10 mouse cellular contexts compared by ENCODE assay signal in genomic region chr6:88793243-88793642, GRCm38 (mm10). TPM values are rescaled to one million over a fixed set of nuclear protein-coding genes. Genes with fewer than 3 reads are reported as not detected.
DNase-seq lines count a peak whose midpoint lies in the region; ATAC-seq and TF ChIP-seq lines count a peak whose summit lies in the region.
"Had no signal": no experiment of that assay in that cellular context is flagged by ENCODE, and none has a peak within 500 bp of the region (broad histone marks: within the 10 kb centered on the region; RNA-seq: fewer than 3 reads in every experiment).

No protein-coding gene starts in this region.

- no peak for TF ChIP-seq CTCF in lung, postnatal 0 days (IDR thresholded peaks at IDR 0.05)

- H3K9me3 ChIP-seq in lung, embryonic 15.5 days, result no peaks in the 10 kb centered on the region
- H3K9me3 ChIP-seq in lung, postnatal 0 days (ENCODE audit: low read length), result no peaks in the 10 kb centered on the region
- H3K9me3 ChIP-seq in hindbrain, embryonic 16.5 days (ENCODE audit: control insufficient read depth, low read length), result no peaks in the 10 kb centered on the region
- no peaks in the 10 kb centered on the region for H3K9me3 ChIP-seq in stomach, embryonic 16.5 days (replicated peaks; ENCODE audit: control insufficient read depth, low read length)
- no peaks in the 10 kb centered on the region for H3K9me3 ChIP-seq in kidney, embryonic 15.5 days (replicated peaks)

- no peak for ATAC-seq in lung, embryonic 15.5 days (ENCODE audit: borderline replicate concordance, extremely low read depth, low FRiP score, low TSS enrichment)
- no peak for ATAC-seq in lung, postnatal 0 days
- ATAC-seq in hindbrain, embryonic 16.5 days, result peak; percentile 75
- ATAC-seq in stomach, embryonic 16.5 days (ENCODE audit: insufficient read depth, low FRiP score), result peak; percentile 38; the same call in 1 of the 2 replicates
- ATAC-seq in kidney, embryonic 15.5 days (replicated peaks; ENCODE audit: low FRiP score), result no peak
- ATAC-seq in inflammation-experienced regulatory T-cells, adult 6 months, result no peak

- peaks cover 55% of the 10 kb centered on the region for H3K4me1 ChIP-seq in lung, embryonic 15.5 days
- peaks cover 6% of the 10 kb centered on the region; the same call in 1 of the 2 replicates for H3K4me1 ChIP-seq in lung, postnatal 0 days (ENCODE audit: insufficient read depth, low read depth, low read length)
- peaks cover 29% of the 10 kb centered on the region for H3K4me1 ChIP-seq in hindbrain, embryonic 16.5 days (ENCODE audit: control insufficient read depth, insufficient read depth, low read depth, low read length)
- peaks cover 34% of the 10 kb centered on the region for H3K4me1 ChIP-seq in stomach, embryonic 16.5 days (ENCODE audit: control insufficient read depth, insufficient read depth, low read length)
- H3K4me1 ChIP-seq in kidney, embryonic 15.5 days, result peaks cover 60% of the 10 kb centered on the region

- no peak overlapping the region for H3K4me2 ChIP-seq in lung, embryonic 15.5 days
- H3K4me2 ChIP-seq in lung, postnatal 0 days (replicated peaks; ENCODE audit: low read depth, low read length), result no peak overlapping the region
- H3K4me2 ChIP-seq in hindbrain, embryonic 16.5 days (ENCODE audit: low read length), result no peak overlapping the region
- H3K4me2 ChIP-seq in stomach, embryonic 16.5 days (ENCODE audit: low read depth, low read length), result no peak overlapping the region
- no peak overlapping the region for H3K4me2 ChIP-seq in kidney, embryonic 15.5 days

- WGBS in lung, embryonic 15.5 days, result 51% methylated on average over 2 of the region's 2 CpGs
- WGBS in lung, postnatal 0 days, result 37% methylated on average over 2 of the region's 2 CpGs
- WGBS in hindbrain, embryonic 16.5 days, result 28% methylated on average over 2 of the region's 2 CpGs
- 56% methylated on average over 2 of the region's 2 CpGs for WGBS in stomach, embryonic 16.5 days
- WGBS in kidney, embryonic 15.5 days, result 68% methylated on average over 2 of the region's 2 CpGs

- peak; percentile 83 to 89 for DNase-seq in cerebellum, postnatal 10 days
- DNase-seq in cerebellum, adult 11-12 months, result no peak
- DNase-seq in lung, postnatal 0 days (ENCODE audit: low spot score), result no peak
- DNase-seq: heart, postnatal 10 days; lung, postnatal 14 days had no signal

- H3K27me3 ChIP-seq in lung, embryonic 15.5 days, result no peaks in the 10 kb centered on the region
- H3K27me3 ChIP-seq in lung, postnatal 0 days (replicated peaks; ENCODE audit: insufficient read depth, low read length), result no peaks in the 10 kb centered on the region
- H3K27me3 ChIP-seq in hindbrain, embryonic 16.5 days (replicated peaks; ENCODE audit: control insufficient read depth, insufficient read depth, low read length), result no peaks in the 10 kb centered on the region
- no peaks in the 10 kb centered on the region for H3K27me3 ChIP-seq in stomach, embryonic 16.5 days (ENCODE audit: control insufficient read depth, insufficient read depth, low read length)
- H3K27me3 ChIP-seq in kidney, embryonic 15.5 days, result no peaks in the 10 kb centered on the region

- H3K9ac ChIP-seq in lung, embryonic 15.5 days, result no peak overlapping the region
- H3K9ac ChIP-seq in lung, postnatal 0 days (replicated peaks; ENCODE audit: low read depth), result no peak overlapping the region
- no peak overlapping the region for H3K9ac ChIP-seq in hindbrain, embryonic 16.5 days (ENCODE audit: low read depth, low read length)
- no peak overlapping the region; the same call in 1 of the 2 replicates for H3K9ac ChIP-seq in stomach, embryonic 16.5 days (ENCODE audit: low read length)
- H3K9ac ChIP-seq in kidney, embryonic 15.5 days, result no peak overlapping the region

- H3K36me3 ChIP-seq in lung, embryonic 15.5 days, result no peaks in the 10 kb centered on the region
- no peaks in the 10 kb centered on the region for H3K36me3 ChIP-seq in lung, postnatal 0 days (ENCODE audit: insufficient read depth, low read length)
- no peaks in the 10 kb centered on the region for H3K36me3 ChIP-seq in hindbrain, embryonic 16.5 days (ENCODE audit: control insufficient read depth, insufficient read depth, low read length)
- no peaks in the 10 kb centered on the region for H3K36me3 ChIP-seq in stomach, embryonic 16.5 days (ENCODE audit: control insufficient read depth, insufficient read depth, low read length)
- H3K36me3 ChIP-seq in kidney, embryonic 15.5 days, result no peaks in the 10 kb centered on the region

- TF ChIP-seq EP300 in lung, postnatal 0 days (IDR thresholded peaks at IDR 0.05), result no peak

- H3K4me3 ChIP-seq in lung, embryonic 15.5 days, result no peak overlapping the region
- no peak overlapping the region for H3K4me3 ChIP-seq in lung, postnatal 0 days (ENCODE audit: low read depth, low read length)
- no peak overlapping the region for H3K4me3 ChIP-seq in hindbrain, embryonic 16.5 days (ENCODE audit: low read length)
- H3K4me3 ChIP-seq in stomach, embryonic 16.5 days (replicated peaks; ENCODE audit: low read length), result no peak overlapping the region
- H3K4me3 ChIP-seq in kidney, embryonic 15.5 days (replicated peaks), result no peak overlapping the region

- peak overlapping the region; percentile 11; the same call in 1 of the 2 replicates for H3K27ac ChIP-seq in lung, embryonic 15.5 days
- H3K27ac ChIP-seq in lung, postnatal 0 days (ENCODE audit: low read length), result no peak overlapping the region
- no peak overlapping the region for H3K27ac ChIP-seq in hindbrain, embryonic 16.5 days (ENCODE audit: low read depth, low read length)
- H3K27ac ChIP-seq in stomach, embryonic 16.5 days (ENCODE audit: low read length), result peak overlapping the region; percentile 53
- no peak overlapping the region for H3K27ac ChIP-seq in kidney, embryonic 15.5 days

RNA-seq across cellular contexts. Expression of gene Abtb1, which starts 48.5 kb away (rescaled TPM):
- 36.7 and 42.9 TPM in 2 replicates for polyA plus RNA-seq in lung, embryonic 15.5 days (2015; fragmentation: Nextera tagmentation; extraction: Ambion mirVana)
- 59.5 and 70.3 TPM in 2 replicates for polyA plus RNA-seq in lung, postnatal 0 days (2015; fragmentation: Nextera tagmentation; extraction: Ambion mirVana)
- polyA plus RNA-seq in hindbrain, embryonic 16.5 days (2015; fragmentation: Nextera tagmentation; extraction: Ambion mirVana), result 37.7 and 39.4 TPM in 2 replicates
- polyA plus RNA-seq in stomach, embryonic 16.5 days (2015; fragmentation: Nextera tagmentation; extraction: Ambion mirVana), result 31.2 and 36.1 TPM in 2 replicates
- 32.4 and 35.4 TPM in 2 replicates for polyA plus RNA-seq in kidney, embryonic 15.5 days (2015; fragmentation: Nextera tagmentation; extraction: Ambion mirVana)
- 10 to 100 TPM; 39.2 to 72.4 (median 62.7) TPM for polyA plus RNA-seq in inflammation-experienced regulatory T-cells, adult 6 months (2017; shearing (Covaris generic))

Comparison
In these comparisons a context has a peak if more than half of its experiments do, and no peak if none do; other contexts are left out.
1. DNase-seq: peak in cerebellum, postnatal 10 days (2 of 2); none in cerebellum, adult 11-12 months (single experiment) and lung, postnatal 0 days (single experiment).
2. H3K27ac ChIP-seq: peak in lung, embryonic 15.5 days (single experiment) and stomach, embryonic 16.5 days (single experiment); none in lung, postnatal 0 days (single experiment), hindbrain, embryonic 16.5 days (single experiment) and kidney, embryonic 15.5 days (single experiment).
3. ATAC-seq: peak in hindbrain, embryonic 16.5 days (single experiment) and stomach, embryonic 16.5 days (single experiment); none in lung, embryonic 15.5 days (single experiment), lung, postnatal 0 days (single experiment), kidney, embryonic 15.5 days (single experiment) and inflammation-experienced regulatory T-cells, adult 6 months (single experiment).